14 mouse cellular contexts compared by ENCODE assay signal in genomic region chr13:83722791-83723190, GRCm38 (mm10).
A peak's percentile ranks its signal among the peaks of the same experiment; 100 is the strongest.
DNase-seq lines count a peak whose midpoint lies in the region; ATAC-seq and TF ChIP-seq lines count a peak whose summit lies in the region.
"Had no signal": no experiment of that assay in that cellular context is flagged by ENCODE, and none has a peak within 500 bp of the region (broad histone marks: within the 10 kb centered on the region; RNA-seq: fewer than 3 reads in every experiment).

No protein-coding gene starts in this region.

- no peaks in the 10 kb centered on the region for H3K36me3 ChIP-seq in forebrain, postnatal 0 days (ENCODE audit: insufficient read depth)
- H3K36me3 ChIP-seq in midbrain, embryonic 12.5 days: no peaks in the 10 kb centered on the region
- H3K36me3 ChIP-seq in intestine, embryonic 16.5 days (ENCODE audit: control insufficient read depth, insufficient read depth, low read length): no peaks in the 10 kb centered on the region
- H3K36me3 ChIP-seq: limb, embryonic 15.5 days; lung, embryonic 15.5 days had no signal

- 8% methylated on average over 3 of the region's 3 CpGs for WGBS in forebrain, postnatal 0 days
- 14% methylated on average over 3 of the region's 3 CpGs for WGBS in midbrain, embryonic 12.5 days
- WGBS in intestine, embryonic 16.5 days: 3% methylated on average over 3 of the region's 3 CpGs

- peak overlapping the region; percentile 100 for H3K9ac ChIP-seq in forebrain, postnatal 0 days
- peak overlapping the region; percentile 88 for H3K9ac ChIP-seq in midbrain, embryonic 12.5 days (replicated peaks)
- H3K9ac ChIP-seq in intestine, embryonic 16.5 days (ENCODE audit: low read depth, low read length): no peak overlapping the region
- H3K9ac ChIP-seq: limb, embryonic 15.5 days; lung, embryonic 15.5 days had no signal

- peak overlapping the region; percentile 67 for H3K4me3 ChIP-seq in forebrain, postnatal 0 days (ENCODE audit: low read depth, low read length)
- peak overlapping the region; percentile 92 for H3K4me3 ChIP-seq in midbrain, embryonic 12.5 days
- no peak overlapping the region for H3K4me3 ChIP-seq in intestine, embryonic 16.5 days (ENCODE audit: low read length)
- H3K4me3 ChIP-seq: limb, embryonic 15.5 days; lung, embryonic 15.5 days had no signal

- H3K9me3 ChIP-seq in forebrain, postnatal 0 days (ENCODE audit: low read length): no peaks in the 10 kb centered on the region
- no peaks in the 10 kb centered on the region for H3K9me3 ChIP-seq in midbrain, embryonic 12.5 days
- H3K9me3 ChIP-seq in intestine, embryonic 16.5 days (ENCODE audit: control insufficient read depth, low read length): no peaks in the 10 kb centered on the region
- H3K9me3 ChIP-seq: limb, embryonic 15.5 days; lung, embryonic 15.5 days had no signal

- H3K4me2 ChIP-seq in forebrain, postnatal 0 days (ENCODE audit: low read depth): peak overlapping the region; percentile 71
- peak overlapping the region; percentile 68 for H3K4me2 ChIP-seq in midbrain, embryonic 12.5 days (replicated peaks)
- H3K4me2 ChIP-seq in intestine, embryonic 16.5 days (ENCODE audit: low read depth, low read length): no peak overlapping the region
- H3K4me2 ChIP-seq: limb, embryonic 15.5 days; lung, embryonic 15.5 days had no signal

- DNase-seq in layer of hippocampus, adult 9-10 months (ENCODE audit: low spot score): peak; percentile 10
- no peak for DNase-seq in layer of hippocampus, adult 8-10 months (ENCODE audit: low spot score in 2 of 2)
- peak; percentile 76 for DNase-seq in forebrain, postnatal 0 days
- DNase-seq in retina, postnatal 1 day: peak; percentile 11
- DNase-seq: adrenal gland, postnatal 14 days; gastrocnemius, postnatal 10 days; right cerebral cortex, postnatal 25 days had no signal

- no peak for TF ChIP-seq CTCF in forebrain, postnatal 0 days (IDR thresholded peaks at IDR 0.05; ENCODE audit: low read depth)

- no peaks in the 10 kb centered on the region for H3K27me3 ChIP-seq in forebrain, postnatal 0 days (ENCODE audit: insufficient read depth, low read length)
- peaks cover 22% of the 10 kb centered on the region for H3K27me3 ChIP-seq in midbrain, embryonic 12.5 days
- peaks cover 84% of the 10 kb centered on the region for H3K27me3 ChIP-seq in intestine, embryonic 16.5 days (replicated peaks; ENCODE audit: control insufficient read depth, insufficient read depth, low read length)

- ATAC-seq in forebrain, postnatal 0 days: no peak
- no peak for ATAC-seq in midbrain, embryonic 12.5 days (ENCODE audit: low FRiP score, low read depth)
- ATAC-seq in intestine, embryonic 16.5 days: no peak
- no peak for ATAC-seq in activated CD4-positive, CD25-positive, alpha-beta regulatory T cell, adult 4 months
- ATAC-seq in erythroblast, adult 5-6 weeks (replicated peaks; ENCODE audit: low FRiP score, poor library complexity, severe bottlenecking): no peak
- ATAC-seq: intestine, postnatal 0 days had no signal

- H3K27ac ChIP-seq in forebrain, postnatal 0 days (ENCODE audit: low read depth, low read length): peak overlapping the region; percentile 100
- peak overlapping the region; percentile 98 for H3K27ac ChIP-seq in midbrain, embryonic 12.5 days (replicated peaks)
- no peak overlapping the region for H3K27ac ChIP-seq in intestine, embryonic 16.5 days (ENCODE audit: low read length)
- H3K27ac ChIP-seq: limb, embryonic 15.5 days; lung, embryonic 15.5 days had no signal

- H3K4me1 ChIP-seq in forebrain, postnatal 0 days (ENCODE audit: insufficient read depth): peaks cover 10% of the 10 kb centered on the region; the same call in 1 of the 2 replicates
- peaks cover 4% of the 10 kb centered on the region; the same call in 1 of the 2 replicates for H3K4me1 ChIP-seq in midbrain, embryonic 12.5 days
- H3K4me1 ChIP-seq in intestine, embryonic 16.5 days (ENCODE audit: control insufficient read depth, insufficient read depth, low read length): 0 out of 2 replicates have a peak, but pooled peaks cover 3% of the 10 kb centered on the region

Comparison
In these comparisons a context has a peak if more than half of its experiments do, and no peak if none do; other contexts are left out.
1. DNase-seq: peak in layer of hippocampus, adult 9-10 months (single experiment), forebrain, postnatal 0 days (single experiment) and retina, postnatal 1 day (single experiment); none in layer of hippocampus, adult 8-10 months (0 of 2).